Mouse (Mus musculus) forebrain, embryonic 13.5 days (tissue): ENCODE measurements around the gene Tango6. TPM values are rescaled to one million over a fixed set of nuclear protein-coding genes. Genes with fewer than 3 reads are reported as not detected.
"Not testable (repeated sequence)": the region's sequence is repeated elsewhere in the genome, so short reads cannot be mapped to it uniquely, and the experiment has no call there.

Source experiments
- ATAC-seq: fragments of 200-750 bp; cut with Nextera tagmentation; 2 replicates; pipeline ENCODE4 v1.8.0; 2017
- H3K27ac ChIP-seq: fragments of 300-500 bp; sonication (generic); 2 replicates; pipeline ENCODE4 v1.5.1; 2015; ENCODE audit warnings: inconsistent platforms, mild to moderate bottlenecking, moderate library complexity
- H3K27me3 ChIP-seq: fragments of 300-500 bp; sonication (generic); 2 replicates; pipeline ENCODE4 v1.6.1; 2015; ENCODE audit warnings: mild to moderate bottlenecking, inconsistent platforms
- H3K36me3 ChIP-seq: fragments of 300-500 bp; sonication (generic); 2 replicates; pipeline ENCODE4 v1.6.1; 2015; ENCODE audit warnings: mild to moderate bottlenecking, inconsistent platforms; ENCODE audit not compliant: poor library complexity, severe bottlenecking
- H3K4me1 ChIP-seq: fragments of 300-500 bp; sonication (generic); 2 replicates; pipeline ENCODE4 v1.6.1; 2015; ENCODE audit warnings: inconsistent platforms
- H3K4me2 ChIP-seq: fragments of 300-500 bp; sonication (generic); 2 replicates; pipeline ENCODE4 v1.6.1; 2015; ENCODE audit warnings: inconsistent platforms, mild to moderate bottlenecking, moderate library complexity
- H3K4me3 ChIP-seq: fragments of 300-500 bp; sonication (generic); 2 replicates; pipeline ENCODE4 v1.5.1; 2015; ENCODE audit warnings: mild to moderate bottlenecking, inconsistent platforms
- H3K9ac ChIP-seq: fragments of 300-500 bp; sonication (generic); 2 replicates; pipeline ENCODE4 v1.6.1; 2015; ENCODE audit warnings: mild to moderate bottlenecking, inconsistent platforms
- H3K9me3 ChIP-seq: fragments of 300-500 bp; sonication (generic); replicated peaks from 2 replicates; pipeline ENCODE4 v1.6.1; 2016; ENCODE audit warnings: inconsistent platforms
- WGBS: fragments of 180-500 bp; shearing (Covaris S2); methylation state at CpG from one replicate; pipeline ENCODE4 v1.1.7; 2015; 5-methylcytosine and 5-hydroxymethylcytosine counted together
- polyA plus RNA-seq: library from polyadenylated mRNA; unstranded; fragments of >200 nt; fragmentation: Nextera tagmentation; extraction: Ambion mirVana; gene quantifications from 2 replicates; pipeline ENCODE4 v1.2.1, GENCODE M21; 2015

Tango6 gene
- polyA plus RNA-seq, 1 experiment from 2014 or later, result 6.0 TPM

- no peak overlapping the region for H3K4me2 ChIP-seq
- H3K4me3 ChIP-seq, result no peak overlapping the region
- no peak for ATAC-seq
- H3K36me3 ChIP-seq, result no peaks in the 10 kb centered on the region
- H3K9ac ChIP-seq, result no peak overlapping the region
- no peaks in the 10 kb centered on the region for H3K27me3 ChIP-seq
- peaks cover 21% of the 10 kb centered on the region for H3K4me1 ChIP-seq
- H3K27ac ChIP-seq, result no peak overlapping the region
- WGBS, result 96% methylated on average over 2 of the region's 2 CpGs
- no peaks in the 10 kb centered on the region for H3K9me3 ChIP-seq
Measured at GRCm38 (mm10) chr8:106765570-106765969, 82.7 kb downstream of the Tango6 start.

DNA sequence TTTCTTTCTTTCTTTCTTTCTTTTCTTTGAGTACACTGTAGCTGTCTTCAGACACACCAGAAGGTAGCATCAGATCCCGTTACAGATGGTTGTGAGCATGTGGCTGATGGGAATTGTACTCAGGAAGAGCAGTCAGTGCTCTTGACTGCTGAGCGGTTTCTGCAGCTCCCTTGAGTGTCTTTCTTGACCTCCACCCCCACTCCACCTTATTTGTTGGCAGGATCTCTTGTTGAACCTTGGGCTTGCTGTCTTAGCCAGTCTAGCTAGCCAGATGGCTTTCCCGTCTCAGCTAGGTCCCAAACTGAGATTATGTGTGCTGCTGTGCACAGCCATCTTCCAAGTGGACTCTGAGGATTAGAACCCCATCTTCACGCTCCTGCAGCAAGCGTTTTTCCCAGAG lies 83.9 kb downstream of the Tango6 start:
- 89% methylated on average over 5 of the region's 5 CpGs for WGBS
- Histone ChIP-seq H3K9ac (no peak overlapping the region), H3K4me2 (no peak overlapping the region), H3K4me3 (no peak overlapping the region), H3K4me1 (peaks cover 12% of the 10 kb centered on the region), H3K36me3 (no peaks in the 10 kb centered on the region), H3K27ac (no peak overlapping the region), H3K27me3 (no peaks in the 10 kb centered on the region), H3K9me3 (no peaks in the 10 kb centered on the region)
- ATAC-seq, result no peak

DNA sequence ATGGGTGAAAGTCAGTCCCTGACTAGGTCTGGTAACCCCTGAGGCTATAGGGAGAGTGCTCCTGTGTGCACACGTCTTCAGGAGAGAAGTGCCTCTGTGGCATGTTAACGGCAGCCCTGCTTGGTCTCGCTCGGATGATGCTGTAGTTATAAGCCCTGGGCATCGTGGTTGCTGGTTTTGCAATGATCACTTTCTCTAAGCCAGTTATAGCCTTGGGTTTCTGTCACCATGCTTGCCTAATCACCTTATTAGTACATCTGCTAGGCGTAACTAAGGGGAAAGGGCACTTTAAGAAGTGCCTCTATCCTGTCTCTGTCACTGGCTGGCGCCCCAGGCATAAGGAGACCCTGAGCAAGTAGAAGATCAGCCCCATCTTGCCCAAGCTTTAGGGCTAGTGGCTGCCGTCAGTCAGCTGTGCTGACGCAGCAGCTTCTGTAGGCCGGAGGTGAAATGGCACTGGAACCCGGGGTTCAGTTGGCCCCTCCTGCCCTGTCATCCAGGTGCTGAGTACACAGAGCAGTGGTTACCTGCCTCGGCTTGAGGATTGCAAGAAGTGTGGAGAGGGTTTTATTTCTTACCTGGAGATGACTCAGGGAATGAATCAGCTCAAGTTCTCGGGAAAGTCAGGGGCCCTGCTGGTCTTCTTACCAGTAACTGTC lies 86.4 kb downstream of the Tango6 start:
- Histone ChIP-seq H3K4me2 (no peak overlapping the region), H3K36me3 (no peaks in the 10 kb centered on the region), H3K4me3 (no peak overlapping the region), H3K9ac (no peak overlapping the region), H3K27ac (no peak overlapping the region), H3K27me3 (no peaks in the 10 kb centered on the region), H3K4me1 (no peaks in the 10 kb centered on the region), H3K9me3 (no peaks in the 10 kb centered on the region)
- WGBS, result 89% methylated on average over 13 of the region's 13 CpGs
- no peak for ATAC-seq

DNA sequence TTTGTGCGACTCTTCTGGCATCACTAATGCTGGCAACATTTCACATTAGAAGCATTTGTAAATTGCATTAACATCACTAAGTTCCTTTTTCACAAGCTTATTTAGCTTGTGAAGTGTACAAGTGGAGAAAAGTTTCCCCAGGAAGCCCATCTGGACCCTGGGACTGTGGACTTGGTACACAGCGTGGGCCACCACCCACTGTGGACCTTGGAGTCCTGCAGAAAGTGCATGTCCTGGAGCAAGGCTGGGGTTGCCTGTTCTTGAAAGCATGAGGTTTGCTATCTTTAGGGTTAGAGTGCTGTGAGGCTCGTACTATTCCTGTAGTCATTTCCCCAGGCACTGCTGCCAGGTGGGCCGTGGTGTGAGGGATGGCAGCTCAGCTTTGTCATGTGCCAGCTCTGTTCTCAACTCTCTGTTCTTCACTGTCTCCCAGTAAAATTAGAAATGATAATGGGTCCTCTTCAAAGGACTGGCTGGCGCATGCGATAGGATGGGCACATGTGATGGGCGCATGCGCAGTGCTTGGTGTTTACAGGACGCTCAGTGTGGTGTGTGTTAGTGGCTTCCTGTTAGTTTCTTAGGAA lies 87.8 kb downstream of the Tango6 start:
- Histone ChIP-seq H3K9me3 (no peaks in the 10 kb centered on the region), H3K4me3 (no peak overlapping the region), H3K4me2 (no peak overlapping the region), H3K9ac (no peak overlapping the region), H3K4me1 (0 out of 2 replicates have a peak, but pooled peaks cover 3% of the 10 kb centered on the region), H3K27ac (no peak overlapping the region), H3K36me3 (no peaks in the 10 kb centered on the region), H3K27me3 (no peaks in the 10 kb centered on the region)
- 95% methylated on average over 9 of the region's 9 CpGs for WGBS
- no peak for ATAC-seq

GRCm38 (mm10) chr8:106772094-106772493 lies 89.2 kb downstream of the Tango6 start:
- Histone ChIP-seq H3K4me2 (no peak overlapping the region), H3K4me3 (no peak overlapping the region), H3K36me3 (no peaks in the 10 kb centered on the region), H3K4me1 (0 out of 2 replicates have a peak, but pooled peaks cover 5% of the 10 kb centered on the region), H3K9ac (no peak overlapping the region), H3K27me3 (no peaks in the 10 kb centered on the region), H3K9me3 (no peaks in the 10 kb centered on the region), H3K27ac (no peak overlapping the region)
- ATAC-seq, result no peak
- 81% methylated on average over 6 of the region's 6 CpGs for WGBS

DNA sequence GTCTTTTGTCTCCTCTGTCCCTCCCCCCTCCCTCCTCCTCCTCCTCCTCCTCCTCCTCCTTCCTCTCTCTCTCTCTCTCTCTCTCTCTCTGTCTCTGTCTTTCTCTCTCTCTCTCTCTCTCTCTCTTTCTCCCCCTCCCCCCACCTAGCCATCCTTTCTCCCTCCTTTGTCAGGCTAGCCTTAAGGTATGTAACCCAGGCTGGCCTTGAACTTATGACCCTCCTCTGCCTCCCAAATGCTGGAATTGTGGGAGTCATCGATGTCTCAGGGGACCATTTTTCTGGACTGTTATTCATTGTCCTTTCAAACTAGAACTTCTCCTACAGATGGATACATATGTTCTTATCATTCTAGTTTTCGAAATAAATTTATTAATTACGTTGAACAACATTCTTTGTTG lies 89.6 kb downstream of the Tango6 start:
- Histone ChIP-seq H3K9ac (no peak overlapping the region), H3K36me3 (no peaks in the 10 kb centered on the region), H3K4me2 (no peak overlapping the region), H3K4me1 (0 out of 2 replicates have a peak, but pooled peaks cover 6% of the 10 kb centered on the region), H3K9me3 (no peaks in the 10 kb centered on the region), H3K27ac (no peak overlapping the region), H3K4me3 (no peak overlapping the region), H3K27me3 (no peaks in the 10 kb centered on the region)
- 92% methylated on average over 3 of the region's 3 CpGs for WGBS
- no peak for ATAC-seq

DNA sequence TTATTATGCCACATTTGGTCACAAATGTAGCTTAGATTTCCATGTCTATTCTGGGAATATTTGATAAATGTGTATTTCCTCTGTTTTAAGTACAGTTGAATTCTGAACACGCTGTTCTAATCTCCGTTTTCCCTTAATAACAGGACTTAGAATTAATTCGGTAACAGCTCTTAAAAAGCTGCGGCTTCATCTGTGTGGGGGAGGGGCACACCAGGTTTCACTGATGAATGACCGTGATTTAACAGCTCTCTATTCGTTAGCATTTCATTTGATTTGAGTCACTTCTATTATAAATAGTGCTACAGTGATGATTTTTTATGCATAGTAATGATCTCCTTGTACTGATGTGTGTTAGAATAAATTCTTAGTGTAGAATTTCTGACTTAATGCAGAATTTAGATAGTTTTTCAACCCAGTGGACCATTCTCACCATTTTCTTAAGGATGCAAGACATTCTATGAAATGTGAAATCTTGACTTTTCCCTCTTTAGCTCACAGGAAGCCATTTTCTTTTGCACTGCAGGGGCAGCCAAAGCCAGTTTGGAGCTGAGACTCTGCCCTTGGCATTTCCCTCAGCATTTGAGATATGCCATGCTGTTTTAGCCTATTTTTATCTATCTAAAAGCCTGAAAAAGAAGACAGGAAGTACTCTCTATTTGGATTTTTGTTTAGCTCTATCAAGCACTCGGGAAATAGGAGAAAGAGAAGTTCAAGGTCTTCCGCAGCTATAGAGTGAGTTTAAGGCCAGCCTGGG lies 91.9 kb downstream of the Tango6 start:
- 51% methylated on average over 8 of the region's 8 CpGs for WGBS
- H3K9ac ChIP-seq, result no peak overlapping the region
- no peaks in the 10 kb centered on the region for H3K27me3 ChIP-seq
- no peak overlapping the region for H3K27ac ChIP-seq
- H3K4me3 ChIP-seq, result no peak overlapping the region
- H3K36me3 ChIP-seq, result no peaks in the 10 kb centered on the region
- no peak for ATAC-seq
- no peaks in the 10 kb centered on the region for H3K9me3 ChIP-seq
- H3K4me2 ChIP-seq, result no peak overlapping the region
- H3K4me1 ChIP-seq, result 0 out of 2 replicates have a peak, but pooled peaks cover 6% of the 10 kb centered on the region

- Histone ChIP-seq H3K9me3 (no peaks in the 10 kb centered on the region; the same call in 1 of the 2 replicates), H3K36me3 (no peaks in the 10 kb centered on the region), H3K9ac (no peak overlapping the region), H3K27me3 (no peaks in the 10 kb centered on the region), H3K4me3 (no peak overlapping the region), H3K4me2 (no peak overlapping the region), H3K4me1 (peaks cover 10% of the 10 kb centered on the region; the same call in 1 of the 2 replicates), H3K27ac (peak overlapping the region; percentile 42; the same call in 1 of the 2 replicates)
- ATAC-seq, result no peak
- WGBS, result 32% methylated on average over 4 of the region's 4 CpGs
Measured at GRCm38 (mm10) chr8:106789623-106790022, 106.8 kb downstream of the Tango6 start.

DNA sequence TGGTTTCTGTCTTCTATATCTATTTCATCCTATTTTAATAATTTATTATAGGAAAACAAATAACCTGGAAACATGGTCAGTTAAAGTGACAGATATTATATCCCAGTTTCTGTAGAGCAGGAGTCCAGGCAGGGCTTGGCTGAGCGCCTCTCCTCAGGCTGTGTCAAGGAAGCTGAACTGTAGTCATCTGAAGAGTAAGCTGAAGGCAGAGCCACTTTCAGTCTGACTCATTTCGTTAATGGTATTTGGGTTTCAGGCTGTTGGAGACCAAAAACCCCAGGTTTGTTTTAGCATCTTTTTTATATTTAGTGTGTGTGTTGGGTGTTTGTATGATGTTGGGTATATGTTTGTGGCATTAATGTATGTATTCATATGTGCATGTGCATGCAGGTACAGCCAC lies 112.0 kb downstream of the Tango6 start:
- H3K9me3 ChIP-seq, result no peaks in the 10 kb centered on the region; the same call in 1 of the 2 replicates
- H3K9ac ChIP-seq, result no peak overlapping the region
- no peaks in the 10 kb centered on the region for H3K27me3 ChIP-seq
- 94% methylated on average over 2 of the region's 2 CpGs for WGBS
- no peak overlapping the region for H3K4me3 ChIP-seq
- no peaks in the 10 kb centered on the region for H3K4me1 ChIP-seq
- H3K36me3 ChIP-seq, result no peaks in the 10 kb centered on the region
- no peak overlapping the region for H3K4me2 ChIP-seq
- H3K27ac ChIP-seq, result no peak overlapping the region
- ATAC-seq, result no peak

- no peaks in the 10 kb centered on the region for H3K4me1 ChIP-seq
- no peak for ATAC-seq
- no peaks in the 10 kb centered on the region for H3K27me3 ChIP-seq
- H3K4me2 ChIP-seq, result no peak overlapping the region
- H3K27ac ChIP-seq, result no peak overlapping the region
- no peaks in the 10 kb centered on the region for H3K36me3 ChIP-seq
- WGBS, result 62% methylated on average over 1 of the region's 1 CpGs
- no peak overlapping the region for H3K9ac ChIP-seq
- no peaks in the 10 kb centered on the region for H3K9me3 ChIP-seq
- no peak overlapping the region for H3K4me3 ChIP-seq
Measured at GRCm38 (mm10) chr8:106799821-106800220, 117.0 kb downstream of the Tango6 start.

DNA sequence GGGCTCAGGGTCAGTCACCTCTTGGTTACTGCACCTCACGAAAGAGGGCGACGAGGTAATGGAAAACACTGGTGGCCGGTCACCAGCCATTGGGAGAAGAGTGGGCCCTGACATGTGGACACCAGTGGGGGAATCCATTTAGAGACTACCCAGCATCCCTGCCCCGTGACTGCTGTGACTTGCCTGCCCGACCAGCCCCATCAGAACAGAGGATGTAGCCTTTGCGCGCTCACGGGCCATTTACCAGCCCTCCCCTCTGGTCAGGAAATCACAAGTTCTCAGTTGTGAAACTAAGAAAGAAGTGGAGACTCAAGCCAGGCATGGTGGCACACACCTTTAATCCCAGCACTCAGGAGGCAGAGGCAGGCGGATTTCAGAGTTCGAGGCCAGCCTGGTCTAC lies 118.4 kb downstream of the Tango6 start:
- Histone ChIP-seq H3K9ac (no peak overlapping the region), H3K27me3 (no peaks in the 10 kb centered on the region), H3K9me3 (peaks cover 6% of the 10 kb centered on the region), H3K36me3 (no peaks in the 10 kb centered on the region), H3K4me3 (no peak overlapping the region), H3K27ac (no peak overlapping the region), H3K4me1 (no peaks in the 10 kb centered on the region), H3K4me2 (no peak overlapping the region)
- WGBS, result 94% methylated on average over 11 of the region's 11 CpGs
- no peak for ATAC-seq

DNA sequence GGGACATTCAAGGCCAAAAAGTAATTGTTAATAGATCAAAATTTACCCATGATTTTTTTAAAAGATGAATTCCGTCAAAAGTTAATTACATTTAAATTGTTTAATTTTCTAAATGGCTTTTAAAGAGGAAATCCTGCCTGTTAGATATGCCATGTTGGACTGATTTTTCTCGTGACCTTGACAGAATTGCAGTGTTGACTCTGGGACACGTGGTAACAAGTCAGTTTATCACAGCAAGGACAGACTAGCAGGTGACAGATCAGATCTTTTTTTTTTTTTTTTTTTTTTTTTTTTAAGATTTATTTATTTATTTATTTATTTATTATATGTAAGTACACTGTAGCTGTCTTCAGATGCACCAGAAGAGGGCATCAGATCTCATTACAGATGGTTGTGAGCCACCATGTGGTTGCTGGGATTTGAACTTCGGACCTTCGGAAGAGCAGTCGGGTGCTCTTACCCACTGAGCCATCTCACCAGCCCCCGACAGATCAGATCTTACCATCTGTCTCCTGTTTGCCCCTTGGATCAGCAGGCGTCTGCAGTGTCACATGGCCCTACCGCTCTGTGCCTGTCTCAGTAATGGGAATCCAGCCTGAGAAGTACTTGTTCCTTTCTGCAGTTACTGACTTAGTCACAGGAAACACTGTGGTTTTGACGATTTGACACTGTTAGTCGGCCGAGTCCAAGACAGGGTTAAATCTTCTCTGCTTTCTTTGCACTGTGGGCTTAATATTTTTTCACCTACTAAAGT lies 119.7 kb downstream of the Tango6 start:
- not testable (repeated sequence) for H3K4me1 ChIP-seq, H3K9ac ChIP-seq, H3K9me3 ChIP-seq, ATAC-seq, H3K4me3 ChIP-seq, H3K27ac ChIP-seq, H3K36me3 ChIP-seq, H3K27me3 ChIP-seq, H3K4me2 ChIP-seq
- WGBS, result 85% methylated on average over 12 of the region's 12 CpGs
